Mouse (Mus musculus) G1E (cell line): ENCODE measurements around the gene Rpl15. TPM values are rescaled to one million over a fixed set of nuclear protein-coding genes. Genes with fewer than 3 reads are reported as not detected.

Experiments
- ATAC-seq: 2 replicates; pipeline ENCODE4 v1.8.0; 2016; ENCODE audit warnings: mild to moderate bottlenecking; ENCODE audit not compliant: insufficient number of reproducible peaks, poor library complexity, low FRiP score, severe bottlenecking; ENCODE audit errors: extremely low read depth
- DNase-seq: peaks from one replicate; pipeline ENCODE4 v3.0.0; 2012; ENCODE audit warnings: low spot score
- H3K27me3 ChIP-seq: 2 replicates; pipeline ENCODE4 v1.6.1; 2012; ENCODE audit warnings: mild to moderate bottlenecking, low read length, inconsistent platforms; ENCODE audit not compliant: insufficient read depth
- H3K36me3 ChIP-seq: replicated peaks from 2 replicates; pipeline ENCODE3; 2012; ENCODE audit warnings: mild to moderate bottlenecking, inconsistent platforms
- H3K4me1 ChIP-seq: 2 replicates; pipeline ENCODE4 v1.6.1; 2012; ENCODE audit warnings: low read depth, low read length, inconsistent platforms, mixed read lengths; ENCODE audit not compliant: insufficient read depth
- H3K4me3 ChIP-seq: 2 replicates; pipeline ENCODE4 v1.5.1; 2012; ENCODE audit warnings: low read depth, mild to moderate bottlenecking, inconsistent platforms, low read length, moderate library complexity, mixed read lengths
- H3K9me3 ChIP-seq: replicated peaks from 2 replicates; pipeline ENCODE4 v1.6.1; 2012; ENCODE audit warnings: inconsistent platforms
- CTCF ChIP-seq: IDR thresholded peaks from 2 replicates; pipeline ENCODE4 v1.5.1; 2012; ENCODE audit warnings: low read depth, low read length, inconsistent platforms, mixed read lengths
- GATA1 ChIP-seq: IDR thresholded peaks from 2 replicates; pipeline ENCODE4 v1.6.1; 2012; ENCODE audit warnings: borderline replicate concordance, low read length, inconsistent platforms, mixed read lengths
- GATA2 ChIP-seq: IDR thresholded peaks from 2 replicates; pipeline ENCODE4 v1.6.1; 2012; ENCODE audit warnings: low read depth, low read length, inconsistent platforms, borderline replicate concordance
- POLR2AphosphoS5 ChIP-seq: IDR thresholded peaks from 2 replicates; pipeline ENCODE4 v1.6.1; 2012; ENCODE audit warnings: low read depth, low read length, inconsistent platforms; ENCODE audit not compliant: insufficient replicate concordance
- TAL1 ChIP-seq: conservative IDR thresholded peaks from 2 replicates; pipeline ENCODE4 v1.6.1; 2012; ENCODE audit warnings: low read depth, low read length, inconsistent platforms, mixed read lengths
- polyA plus RNA-seq: library from polyadenylated mRNA; stranded (reverse); fragments of >175 nt; gene quantifications from 2 replicates; pipeline ENCODE4 v1.2.3, GENCODE M21; 2012
- total RNA-seq, 2 experiments: library from RNA; stranded (forward) in 1 of 2; stranded (reverse) in 1 of 2; fragments of 200-1000 nt in 1 of 2; fragments of >200 nt in 1 of 2; fragmentation: Nextera tagmentation in 1 of 2; gene quantifications; 2 replicates each; pipeline ENCODE4 v1.2.3; 2014 to 2017

The Rpl15 gene
- total and polyA plus RNA-seq, 3 experiments, result 145 to 2,038 (median 1,734) TPM

GRCm38 (mm10) chr14:18263427-18263826 lies 7.8 kb downstream of the Rpl15 start:
- no peak for TF ChIP-seq GATA2
- TF ChIP-seq TAL1, result no peak
- Histone ChIP-seq H3K9me3 (no peaks in the 10 kb centered on the region), H3K36me3 (peaks cover 21% of the 10 kb centered on the region), H3K4me3 (no peak overlapping the region), H3K4me1 (peaks cover 7% of the 10 kb centered on the region; the same call in 1 of the 2 replicates), H3K27me3 (no peaks in the 10 kb centered on the region)
- DNase-seq (no peak), ATAC-seq (no peak)

DNA sequence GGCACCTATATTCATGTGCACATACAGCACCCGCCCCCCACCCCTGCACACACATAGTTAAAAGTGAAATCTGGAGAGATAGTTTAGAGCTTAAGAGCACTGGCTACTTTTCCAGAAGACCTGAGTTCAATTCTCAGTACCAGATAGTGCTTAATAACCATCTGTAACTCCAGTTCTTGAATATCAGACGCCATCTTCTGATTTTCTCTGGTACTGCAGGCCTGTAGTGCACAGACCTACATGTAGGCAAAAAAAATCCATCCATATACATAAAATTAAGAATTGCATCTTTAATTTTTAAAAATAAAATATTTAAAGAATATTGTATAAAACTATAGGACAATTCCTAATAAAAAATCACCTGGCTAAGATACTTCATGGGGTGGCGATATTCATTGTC lies 10.0 kb downstream of the Rpl15 start:
- H3K9me3 ChIP-seq, result no peaks in the 10 kb centered on the region
- TF ChIP-seq POLR2AphosphoS5, result no peak
- TF ChIP-seq GATA2, result no peak
- no peak for TF ChIP-seq CTCF
- TF ChIP-seq TAL1, result no peak
- TF ChIP-seq GATA1, result no peak
- H3K4me3 ChIP-seq, result no peak overlapping the region
- DNase-seq (no peak), ATAC-seq (no peak)
- H3K27me3 ChIP-seq, result no peaks in the 10 kb centered on the region
- H3K4me1 ChIP-seq, result no peaks in the 10 kb centered on the region
- peaks cover 7% of the 10 kb centered on the region for H3K36me3 ChIP-seq

DNA sequence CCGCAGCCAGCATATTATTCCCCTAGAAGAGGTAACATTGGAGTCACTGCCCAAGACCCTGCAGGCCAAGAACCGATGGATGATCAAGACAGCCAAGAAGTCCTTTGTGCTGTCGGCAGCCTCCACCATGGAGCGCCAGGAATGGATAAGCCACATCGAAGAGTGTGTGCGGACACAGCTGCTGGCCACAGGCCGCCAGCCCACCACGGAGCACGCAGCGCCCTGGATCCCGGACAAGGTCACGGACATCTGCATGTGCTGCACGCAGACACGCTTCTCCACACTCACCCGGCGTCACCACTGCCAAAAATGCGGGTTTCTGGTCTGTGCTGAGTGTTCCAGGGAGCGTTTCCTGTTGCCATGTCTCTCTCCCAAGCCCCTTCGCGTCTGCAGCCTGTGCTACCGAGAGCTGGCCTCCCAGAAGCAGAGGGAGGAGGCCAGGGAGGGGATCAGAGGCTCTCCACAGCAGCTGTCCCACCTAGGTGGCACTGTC lies 28.5 kb downstream of the Rpl15 start:
- ATAC-seq, result no peak

GRCm38 (mm10) chr14:18241786-18242185 lies 29.4 kb downstream of the Rpl15 start:
- Histone ChIP-seq H3K4me1 (peaks cover 15% of the 10 kb centered on the region), H3K4me3 (no peak overlapping the region), H3K9me3 (no peaks in the 10 kb centered on the region), H3K27me3 (peaks cover 8% of the 10 kb centered on the region), H3K36me3 (no peaks in the 10 kb centered on the region)
- ATAC-seq, result no peak
- DNase-seq, result no peak
- TF ChIP-seq POLR2AphosphoS5, result no peak
- TF ChIP-seq GATA2, result no peak
- no peak for TF ChIP-seq TAL1
- no peak for TF ChIP-seq GATA1

More for the DNA sequence above, 28.5 kb downstream of the Rpl15 start:
- Histone ChIP-seq H3K27me3 (peaks cover 8% of the 10 kb centered on the region), H3K4me3 (no peak overlapping the region), H3K9me3 (no peaks in the 10 kb centered on the region), H3K36me3 (no peaks in the 10 kb centered on the region), H3K4me1 (peaks cover 15% of the 10 kb centered on the region)
- DNase-seq, result no peak
- TF ChIP-seq GATA2 (no peak), CTCF (no peak), POLR2AphosphoS5 (no peak), TAL1 (no peak), GATA1 (no peak)

- H3K36me3 ChIP-seq, result no peaks in the 10 kb centered on the region
- peaks cover 15% of the 10 kb centered on the region for H3K4me1 ChIP-seq
- ATAC-seq (no peak), DNase-seq (no peak)
- peaks cover 7% of the 10 kb centered on the region for H3K27me3 ChIP-seq
- no peak for TF ChIP-seq GATA2
- no peak for TF ChIP-seq TAL1
- no peak for TF ChIP-seq CTCF
- TF ChIP-seq POLR2AphosphoS5, result no peak
- TF ChIP-seq GATA1, result no peak
- H3K9me3 ChIP-seq, result no peaks in the 10 kb centered on the region
- H3K4me3 ChIP-seq, result no peak overlapping the region
These were observed 31.1 kb downstream of the Rpl15 start for GRCm38 (mm10) chr14:18240132-18240531.

- Histone ChIP-seq H3K9me3 (no peaks in the 10 kb centered on the region), H3K4me1 (peaks cover 17% of the 10 kb centered on the region), H3K4me3 (peak within 1 kb of the TSS; percentile 83), H3K27me3 (peaks cover 5% of the 10 kb centered on the region; the same call in 1 of the 2 replicates), H3K36me3 (no peaks in the 10 kb centered on the region)
- DNase-seq (peak; percentile 87), ATAC-seq (peak; percentile 85)
- no peak for TF ChIP-seq POLR2AphosphoS5
- no peak for TF ChIP-seq CTCF
These were observed 32.1 kb downstream of the Rpl15 start, which contains the start of gene Nr1d2 for GRCm38 (mm10) chr14:18238750-18239731. Gene Nr1d2 (minus strand): TSS chr14:18239127.
